Mouse (Mus musculus) liver, embryonic 11.5 days (tissue): ENCODE results near the gene Eif4b. TPM values are rescaled to one million over a fixed set of nuclear protein-coding genes. Genes with fewer than 3 reads are reported as not detected.

Experiments used
- ATAC-seq: fragments of 200-750 bp; cut with Nextera tagmentation; replicated peaks from 2 replicates; pipeline ENCODE4 v1.8.0; 2017; ENCODE audit warnings: moderate number of reproducible peaks, mild to moderate bottlenecking, moderate TSS enrichment, moderate library complexity; ENCODE audit not compliant: low FRiP score
- DNase-seq: peaks from one replicate; pipeline ENCODE4 v3.0.0-alpha.2; 2017; ENCODE audit warnings: low spot score
- H3K27ac ChIP-seq: fragments of 300-500 bp; sonication (generic); 2 replicates; pipeline ENCODE4 v1.5.1; 2014; ENCODE audit warnings: mild to moderate bottlenecking, low read depth, low read length, control low read depth
- H3K27me3 ChIP-seq: fragments of 300-500 bp; sonication (generic); replicated peaks from 2 replicates; pipeline ENCODE4 v1.6.1; 2014; ENCODE audit warnings: low read length, mixed read lengths; ENCODE audit not compliant: control insufficient read depth, insufficient read depth
- H3K36me3 ChIP-seq: fragments of 300-500 bp; sonication (generic); 2 replicates; pipeline ENCODE4 v1.6.1; 2014; ENCODE audit warnings: mild to moderate bottlenecking, low read length, moderate library complexity, mixed read lengths; ENCODE audit not compliant: control insufficient read depth, insufficient read depth
- H3K4me1 ChIP-seq: fragments of 300-500 bp; sonication (generic); replicated peaks from 2 replicates; pipeline ENCODE4 v1.6.1; 2014; ENCODE audit warnings: low read length, mixed read lengths; ENCODE audit not compliant: control insufficient read depth, insufficient read depth
- H3K4me2 ChIP-seq: fragments of 300-500 bp; sonication (generic); 2 replicates; pipeline ENCODE4 v1.6.1; 2014; ENCODE audit warnings: mild to moderate bottlenecking, control low read depth, moderate library complexity
- H3K4me3 ChIP-seq: fragments of 300-500 bp; sonication (generic); 2 replicates; pipeline ENCODE4 v1.5.1; 2014; ENCODE audit warnings: low read depth, low read length, control low read depth
- H3K9ac ChIP-seq: fragments of 300-500 bp; sonication (generic); 2 replicates; pipeline ENCODE4 v1.6.1; 2014; ENCODE audit warnings: low read depth, low read length, control low read depth
- H3K9me3 ChIP-seq: fragments of 300-500 bp; sonication (generic); 2 replicates; pipeline ENCODE4 v1.6.1; 2016; ENCODE audit warnings: low read length, inconsistent platforms, mixed read lengths; ENCODE audit not compliant: control insufficient read depth
- WGBS: fragments of 180-500 bp; shearing (Covaris S2); extraction: QIAGEN DNeasy Blood & Tissue Kit; methylation state at CpG from one replicate; pipeline ENCODE4 v1.1.7; 2014; 5-methylcytosine and 5-hydroxymethylcytosine counted together
- polyA plus RNA-seq: library from polyadenylated mRNA; unstranded; fragments of >200 nt; fragmentation: Nextera tagmentation; extraction: Ambion mirVana; gene quantifications from 2 replicates; pipeline ENCODE4 v1.2.1, GENCODE M21; 2014

Eif4b gene
- polyA plus RNA-seq, 1 experiment from 2014 or later: 154 TPM

- Histone ChIP-seq H3K4me3 (peak overlapping the region; percentile 83), H3K27ac (peak overlapping the region; percentile 82; the same call in 1 of the 2 replicates)
Observed at GRCm38 (mm10) chr15:102134709-102135108, 61.1 kb downstream of the Eif4b start.

GRCm38 (mm10) chr15:102135522-102136128 lies 62.1 kb downstream of the Eif4b start:
- H3K4me2 ChIP-seq: peak overlapping the region; percentile 97
- H3K4me3 ChIP-seq: peak overlapping the region; percentile 83
- ATAC-seq (peak; percentile 73), DNase-seq (no peak)
- peaks cover 16% of the 10 kb centered on the region for H3K36me3 ChIP-seq
- peaks cover 18% of the 10 kb centered on the region for H3K4me1 ChIP-seq
- peak overlapping the region; percentile 82 for H3K27ac ChIP-seq
- H3K9me3 ChIP-seq: no peaks in the 10 kb centered on the region
- H3K9ac ChIP-seq: peak overlapping the region; percentile 79
- WGBS: 2% methylated on average over 35 of the region's 35 CpGs
- H3K27me3 ChIP-seq: no peaks in the 10 kb centered on the region

More at GRCm38 (mm10) chr15:102134709-102135108, 61.1 kb downstream of the Eif4b start:
- no peaks in the 10 kb centered on the region for H3K27me3 ChIP-seq
- no peak for DNase-seq
- H3K9me3 ChIP-seq: no peaks in the 10 kb centered on the region
- peaks cover 21% of the 10 kb centered on the region for H3K36me3 ChIP-seq
- 79% methylated on average over 2 of the region's 2 CpGs for WGBS
- peak overlapping the region; percentile 97 for H3K4me2 ChIP-seq
- H3K4me1 ChIP-seq: peaks cover 18% of the 10 kb centered on the region
- no peak for ATAC-seq
- H3K9ac ChIP-seq: no peak overlapping the region

GRCm38 (mm10) chr15:102136129-102136758 lies 62.7 kb downstream of the Eif4b start, which contains the start of gene Spryd3:
TSS of gene Spryd3 (minus strand) at chr15:102136234.
- ATAC-seq (peak; percentile 99), DNase-seq (peak; percentile 99)
- H3K4me3 ChIP-seq: peak within 1 kb of the TSS; percentile 83
- H3K27me3 ChIP-seq: no peaks in the 10 kb centered on the region
- H3K36me3 ChIP-seq: peaks cover 10% of the 10 kb centered on the region
- H3K4me1 ChIP-seq: peaks cover 18% of the 10 kb centered on the region
- peak within 1 kb of the TSS; percentile 82 for H3K27ac ChIP-seq
- no peaks in the 10 kb centered on the region for H3K9me3 ChIP-seq
- 1% methylated on average over 50 of the region's 50 CpGs for WGBS
- H3K4me2 ChIP-seq: peak within 1 kb of the TSS; percentile 97
- H3K9ac ChIP-seq: peak within 1 kb of the TSS; percentile 79

GRCm38 (mm10) chr15:102141120-102141519 lies 67.5 kb downstream of the Eif4b start:
- ATAC-seq (no peak), DNase-seq (no peak)
- no peak overlapping the region for H3K27ac ChIP-seq
- no peak overlapping the region for H3K4me3 ChIP-seq
- H3K27me3 ChIP-seq: peaks cover 32% of the 10 kb centered on the region
- H3K9ac ChIP-seq: no peak overlapping the region
- no peak overlapping the region for H3K4me2 ChIP-seq
- peaks cover 17% of the 10 kb centered on the region for H3K4me1 ChIP-seq
- 88% methylated on average over 5 of the region's 5 CpGs for WGBS
- no peaks in the 10 kb centered on the region for H3K9me3 ChIP-seq
- no peaks in the 10 kb centered on the region for H3K36me3 ChIP-seq

GRCm38 (mm10) chr15:102142914-102143912 lies 69.6 kb downstream of the Eif4b start:
- Histone ChIP-seq H3K9ac (no peak overlapping the region), H3K4me2 (no peak overlapping the region), H3K4me1 (peaks cover 13% of the 10 kb centered on the region; the same call in 1 of the 2 replicates), H3K36me3 (no peaks in the 10 kb centered on the region), H3K27ac (no peak overlapping the region), H3K9me3 (no peaks in the 10 kb centered on the region), H3K4me3 (no peak overlapping the region), H3K27me3 (peaks cover 32% of the 10 kb centered on the region)
- DNase-seq (no peak), ATAC-seq (no peak)
- 59% methylated on average over 23 of the region's 23 CpGs for WGBS

- WGBS: 17% methylated on average over 22 of the region's 22 CpGs
- peak within 1 kb of the TSS; percentile 27 for H3K4me3 ChIP-seq
- no peaks in the 10 kb centered on the region for H3K36me3 ChIP-seq
- no peak within 1 kb of the TSS for H3K27ac ChIP-seq
- no peak within 1 kb of the TSS for H3K9ac ChIP-seq
- DNase-seq (no peak), ATAC-seq (no peak)
- peaks cover 17% of the 10 kb centered on the region for H3K4me1 ChIP-seq
- no peaks in the 10 kb centered on the region for H3K9me3 ChIP-seq
- H3K4me2 ChIP-seq: peak within 1 kb of the TSS; percentile 54
- H3K27me3 ChIP-seq: peaks cover 32% of the 10 kb centered on the region
Observed at GRCm38 (mm10) chr15:102144274-102144711, 70.7 kb downstream of the Eif4b start, which contains the start of gene Igfbp6. TSS of gene Igfbp6 (plus strand) at chr15:102144362.

- ATAC-seq (no peak), DNase-seq (no peak)
- Histone ChIP-seq H3K9ac (no peak overlapping the region), H3K4me2 (peak overlapping the region; percentile 54), H3K4me1 (peaks cover 22% of the 10 kb centered on the region), H3K9me3 (no peaks in the 10 kb centered on the region), H3K36me3 (no peaks in the 10 kb centered on the region), H3K27ac (no peak overlapping the region), H3K4me3 (peak overlapping the region; percentile 27), H3K27me3 (peaks cover 32% of the 10 kb centered on the region)
- WGBS: 19% methylated on average over 19 of the region's 19 CpGs
Observed at GRCm38 (mm10) chr15:102144726-102145125, 71.2 kb downstream of the Eif4b start.

- no peak overlapping the region for H3K27ac ChIP-seq
- no peak overlapping the region for H3K9ac ChIP-seq
- H3K9me3 ChIP-seq: no peaks in the 10 kb centered on the region
- H3K4me1 ChIP-seq: peaks cover 28% of the 10 kb centered on the region
- H3K36me3 ChIP-seq: no peaks in the 10 kb centered on the region
- H3K27me3 ChIP-seq: peaks cover 32% of the 10 kb centered on the region
- H3K4me2 ChIP-seq: no peak overlapping the region
- WGBS: 80% methylated on average over 10 of the region's 10 CpGs
- H3K4me3 ChIP-seq: no peak overlapping the region
- DNase-seq (no peak), ATAC-seq (no peak)
Observed at GRCm38 (mm10) chr15:102145330-102145729, 71.8 kb downstream of the Eif4b start.
